In genomic region chr12:8300521-8300920, GRCm38 (mm10) we compare ENCODE assay signal across 31 mouse cellular contexts. TPM values are rescaled to one million over a fixed set of nuclear protein-coding genes. Genes with fewer than 3 reads are reported as not detected.
DNase-seq lines count a peak whose midpoint lies in the region; ATAC-seq and TF ChIP-seq lines count a peak whose summit lies in the region.
"Had no signal": no experiment of that assay in that cellular context is flagged by ENCODE, and none has a peak within 500 bp of the region (broad histone marks: within the 10 kb centered on the region; RNA-seq: fewer than 3 reads in every experiment).

No protein-coding gene starts in this region.

- no peaks in the 10 kb centered on the region for H3K9me3 ChIP-seq in heart, embryonic 15.5 days (replicated peaks)
- H3K9me3 ChIP-seq in kidney, embryonic 16.5 days (ENCODE audit: low read length) = no peaks in the 10 kb centered on the region
- peaks cover 26% of the 10 kb centered on the region for H3K9me3 ChIP-seq in E14TG2a.4 (ENCODE audit: low read length)
- H3K9me3 ChIP-seq in embryonic facial prominence, embryonic 12.5 days = no peaks in the 10 kb centered on the region
- no peaks in the 10 kb centered on the region for H3K9me3 ChIP-seq in neural tube, embryonic 15.5 days (replicated peaks)
- H3K9me3 ChIP-seq: intestine, embryonic 15.5 days; liver, embryonic 15.5 days; lung, embryonic 15.5 days; megakaryocyte, embryonic 14.5 days; neural tube, embryonic 12.5 days had no signal

- peaks cover 33% of the 10 kb centered on the region for H3K4me1 ChIP-seq in heart, embryonic 15.5 days (replicated peaks)
- peaks cover 9% of the 10 kb centered on the region; the same call in 1 of the 2 replicates for H3K4me1 ChIP-seq in kidney, embryonic 16.5 days (ENCODE audit: insufficient read depth, low read length)
- H3K4me1 ChIP-seq in E14TG2a.4 (replicated peaks; ENCODE audit: low read depth, low read length) = peaks cover 31% of the 10 kb centered on the region
- H3K4me1 ChIP-seq in embryonic facial prominence, embryonic 12.5 days = peaks cover 23% of the 10 kb centered on the region
- H3K4me1 ChIP-seq in neural tube, embryonic 15.5 days = peaks cover 35% of the 10 kb centered on the region

- no peaks in the 10 kb centered on the region for H3K36me3 ChIP-seq in heart, embryonic 15.5 days
- H3K36me3 ChIP-seq in kidney, embryonic 16.5 days (ENCODE audit: insufficient read depth, low read length) = no peaks in the 10 kb centered on the region
- H3K36me3 ChIP-seq in E14TG2a.4 (ENCODE audit: insufficient read depth, low read length) = no peaks in the 10 kb centered on the region
- H3K36me3 ChIP-seq in embryonic facial prominence, embryonic 12.5 days = no peaks in the 10 kb centered on the region
- H3K36me3 ChIP-seq in neural tube, embryonic 15.5 days = no peaks in the 10 kb centered on the region
- H3K36me3 ChIP-seq: intestine, embryonic 15.5 days; liver, embryonic 15.5 days; lung, embryonic 15.5 days; neural tube, embryonic 12.5 days had no signal

- H3K27ac ChIP-seq in heart, embryonic 15.5 days = no peak overlapping the region
- no peak overlapping the region for H3K27ac ChIP-seq in kidney, embryonic 16.5 days (ENCODE audit: low read length)
- 0 out of 2 replicates have a peak overlapping the region, but pooled peaks have one; percentile 2 for H3K27ac ChIP-seq in embryonic facial prominence, embryonic 12.5 days
- H3K27ac ChIP-seq in layer of hippocampus, adult 2 months = no peak overlapping the region
- H3K27ac ChIP-seq in neural tube, embryonic 15.5 days (replicated peaks) = no peak overlapping the region
- H3K27ac ChIP-seq: heart, adult 2 months; intestine, embryonic 15.5 days; liver, embryonic 15.5 days; lung, embryonic 15.5 days; neural tube, embryonic 12.5 days had no signal

- H3K4me2 ChIP-seq in heart, embryonic 15.5 days = no peak overlapping the region
- no peak overlapping the region for H3K4me2 ChIP-seq in kidney, embryonic 16.5 days (replicated peaks; ENCODE audit: low read depth, low read length)
- H3K4me2 ChIP-seq in embryonic facial prominence, embryonic 12.5 days (replicated peaks) = peak overlapping the region; percentile 78
- no peak overlapping the region for H3K4me2 ChIP-seq in neural tube, embryonic 15.5 days
- H3K4me2 ChIP-seq: intestine, embryonic 15.5 days had no signal

- H3K27me3 ChIP-seq in heart, embryonic 15.5 days = peaks cover 97% of the 10 kb centered on the region
- peaks cover 92% of the 10 kb centered on the region for H3K27me3 ChIP-seq in kidney, embryonic 16.5 days (ENCODE audit: insufficient read depth, low read length)
- peaks cover 92% of the 10 kb centered on the region for H3K27me3 ChIP-seq in E14TG2a.4 (ENCODE audit: insufficient read depth, low read length)
- H3K27me3 ChIP-seq in embryonic facial prominence, embryonic 12.5 days = peaks cover 93% of the 10 kb centered on the region
- H3K27me3 ChIP-seq in neural tube, embryonic 15.5 days (replicated peaks) = peaks cover 93% of the 10 kb centered on the region
- H3K27me3 ChIP-seq: CH12.LX had no signal

- no peak overlapping the region for H3K9ac ChIP-seq in heart, embryonic 15.5 days
- no peak overlapping the region for H3K9ac ChIP-seq in kidney, embryonic 16.5 days (replicated peaks; ENCODE audit: low read length)
- H3K9ac ChIP-seq in embryonic facial prominence, embryonic 12.5 days = no peak overlapping the region
- no peak overlapping the region for H3K9ac ChIP-seq in neural tube, embryonic 15.5 days (replicated peaks)
- H3K9ac ChIP-seq: forebrain, postnatal 0 days; intestine, embryonic 15.5 days; liver, embryonic 15.5 days; lung, embryonic 15.5 days; neural tube, embryonic 12.5 days had no signal

- no peak for TF ChIP-seq CTCF in E14TG2a.4 (conservative IDR thresholded peaks at IDR 0.05; ENCODE audit: low read length)
- no peak for TF ChIP-seq CTCF in layer of hippocampus, adult 2 months (conservative IDR thresholded peaks at IDR 0.05)

- WGBS in heart, embryonic 15.5 days = 67% methylated on average over 5 of the region's 5 CpGs
- WGBS in kidney, embryonic 16.5 days = 51% methylated on average over 5 of the region's 5 CpGs
- 21% methylated on average over 5 of the region's 5 CpGs for WGBS in embryonic facial prominence, embryonic 12.5 days
- 26% methylated on average over 5 of the region's 5 CpGs for WGBS in neural tube, embryonic 15.5 days

- 0 out of 2 replicates have a peak overlapping the region, but pooled peaks have one; percentile 56 for H3K4me3 ChIP-seq in heart, embryonic 15.5 days
- H3K4me3 ChIP-seq in kidney, embryonic 16.5 days (ENCODE audit: low read length) = peak overlapping the region; percentile 6; the same call in 1 of the 2 replicates
- H3K4me3 ChIP-seq in E14TG2a.4 (replicated peaks; ENCODE audit: low read length) = 0 out of 2 replicates have a peak overlapping the region, but pooled peaks have one; percentile 79
- H3K4me3 ChIP-seq in embryonic facial prominence, embryonic 12.5 days = peak overlapping the region; percentile 55
- no peak overlapping the region for H3K4me3 ChIP-seq in layer of hippocampus, adult 2 months
- H3K4me3 ChIP-seq in neural tube, embryonic 15.5 days (replicated peaks) = no peak overlapping the region
- H3K4me3 ChIP-seq: heart, adult 2 months; liver, embryonic 15.5 days had no signal

- ATAC-seq in heart, embryonic 15.5 days (replicated peaks; ENCODE audit: insufficient number of reproducible peaks, insufficient read depth, low FRiP score, low read depth) = no peak
- no peak for ATAC-seq in kidney, embryonic 16.5 days (ENCODE audit: low FRiP score, low TSS enrichment)
- no peak for ATAC-seq in embryonic facial prominence, embryonic 12.5 days (ENCODE audit: insufficient number of reproducible peaks, insufficient read depth, low FRiP score, low TSS enrichment)
- no peak for ATAC-seq in neural tube, embryonic 15.5 days (ENCODE audit: low FRiP score)
- ATAC-seq: forebrain, postnatal 0 days; intestine, embryonic 15.5 days had no signal

- no peak for DNase-seq in heart, adult 11 months
- no peak for DNase-seq in kidney, adult 9 months
- DNase-seq in layer of hippocampus, adult 2 months (ENCODE audit: low spot score in 2 of 2) = no peak
- DNase-seq: adrenal gland, adult 2 months; cerebellum, adult 11 months; cerebellum, adult 9-11 months; gastrocnemius, postnatal 14 days; heart, adult 2 months; kidney, postnatal 10 days; layer of hippocampus, postnatal 36 days; liver; lung, postnatal 36 days; retina, postnatal 1 day had no signal

RNA-seq across cellular contexts. Expression of gene Gdf7, which starts 1.2 kb away (rescaled TPM):
- polyA plus RNA-seq in heart, embryonic 15.5 days (2015; fragmentation: Nextera tagmentation; extraction: Ambion mirVana) = 0.10 TPM in 1 of 2 replicates, not detected in the other
- polyA plus RNA-seq in kidney, embryonic 16.5 days (2015; fragmentation: Nextera tagmentation; extraction: Ambion mirVana) = 1.0 and 1.1 TPM in 2 replicates
- 1.8 and 2.5 TPM in 2 replicates for polyA plus RNA-seq in embryonic facial prominence, embryonic 12.5 days (2016; fragmentation: Nextera tagmentation; extraction: Ambion mirVana)
- total RNA-seq in layer of hippocampus, adult 2 months (2021) = not detected
- 0.14 TPM in 1 of 2 replicates, not detected in the other for polyA plus RNA-seq in neural tube, embryonic 15.5 days (2015; fragmentation: Nextera tagmentation; extraction: Ambion mirVana)
- total RNA-seq: adrenal gland, adult 2 months; CH12.LX; common myeloid progenitor, adult 5-6 weeks; gastrocnemius, postnatal 14 days; hematopoietic stem cell, adult 5-6 weeks; MEL had no signal
- polyA plus RNA-seq: heart, postnatal 0 days; intestine, embryonic 15.5 days; liver, embryonic 15.5 days; lung, embryonic 15.5 days; spleen, adult 2 months; urinary bladder, adult 2 months had no signal

RNA-seq across cellular contexts. Expression of gene Hs1bp3, which starts 12.7 kb away (rescaled TPM):
- 12.1 and 16.5 TPM in 2 replicates for polyA plus RNA-seq in heart, embryonic 15.5 days (2015; fragmentation: Nextera tagmentation; extraction: Ambion mirVana)
- polyA plus RNA-seq in kidney, embryonic 16.5 days (2015; fragmentation: Nextera tagmentation; extraction: Ambion mirVana) = 20.0 and 20.8 TPM in 2 replicates
- 19.1 and 20.3 TPM in 2 replicates for polyA plus RNA-seq in embryonic facial prominence, embryonic 12.5 days (2016; fragmentation: Nextera tagmentation; extraction: Ambion mirVana)
- 10 to 100 TPM; 12.2 to 15.1 TPM for total RNA-seq in layer of hippocampus, adult 2 months (2021)
- 8.0 and 10.3 TPM in 2 replicates for polyA plus RNA-seq in neural tube, embryonic 15.5 days (2015; fragmentation: Nextera tagmentation; extraction: Ambion mirVana)

Comparison
In these comparisons a context has a peak if more than half of its experiments do, and no peak if none do; other contexts are left out.
1. H3K4me3 ChIP-seq: peak in heart, embryonic 15.5 days (single experiment), kidney, embryonic 16.5 days (single experiment), E14TG2a.4 (single experiment) and embryonic facial prominence, embryonic 12.5 days (single experiment); none in layer of hippocampus, adult 2 months (single experiment) and neural tube, embryonic 15.5 days (single experiment).